Mouse (Mus musculus) kidney, embryonic 15.5 days (tissue): Measurements from ENCODE around the gene Cfp. TPM values are rescaled to one million over a fixed set of nuclear protein-coding genes. Genes with fewer than 3 reads are reported as not detected.

Experiments
- ATAC-seq: fragments of 200-750 bp; cut with Nextera tagmentation; replicated peaks from 2 replicates; pipeline ENCODE4 v1.8.0; 2017; ENCODE audit warnings: moderate TSS enrichment; ENCODE audit not compliant: low FRiP score
- H3K27ac ChIP-seq: fragments of 300-500 bp; sonication (generic); 2 replicates; pipeline ENCODE4 v1.5.1; 2015; ENCODE audit warnings: mild to moderate bottlenecking, inconsistent platforms
- H3K27me3 ChIP-seq: fragments of 300-500 bp; sonication (generic); 2 replicates; pipeline ENCODE4 v1.6.1; 2015; ENCODE audit warnings: inconsistent platforms
- H3K36me3 ChIP-seq: fragments of 300-500 bp; sonication (generic); 2 replicates; pipeline ENCODE4 v1.6.1; 2015; ENCODE audit warnings: inconsistent platforms
- H3K4me1 ChIP-seq: fragments of 300-500 bp; sonication (generic); 2 replicates; pipeline ENCODE4 v1.6.1; 2015; ENCODE audit warnings: inconsistent platforms
- H3K4me2 ChIP-seq: fragments of 300-500 bp; sonication (generic); 2 replicates; pipeline ENCODE4 v1.6.1; 2015; ENCODE audit warnings: moderate library complexity, mild to moderate bottlenecking, inconsistent platforms
- H3K4me3 ChIP-seq: fragments of 300-500 bp; sonication (generic); replicated peaks from 2 replicates; pipeline ENCODE4 v1.5.1; 2015; ENCODE audit warnings: mild to moderate bottlenecking, inconsistent platforms
- H3K9ac ChIP-seq: fragments of 300-500 bp; sonication (generic); 2 replicates; pipeline ENCODE4 v1.6.1; 2015; ENCODE audit warnings: mild to moderate bottlenecking, inconsistent platforms
- H3K9me3 ChIP-seq: fragments of 300-500 bp; sonication (generic); replicated peaks from 2 replicates; pipeline ENCODE4 v1.6.1; 2016; ENCODE audit warnings: inconsistent platforms
- WGBS: fragments of 180-500 bp; shearing (Covaris S2); methylation state at CpG from one replicate; pipeline ENCODE4 v1.1.7; 2015; ENCODE audit warnings: mixed read lengths; 5-methylcytosine and 5-hydroxymethylcytosine counted together
- polyA plus RNA-seq: library from polyadenylated mRNA; unstranded; fragments of >200 nt; fragmentation: Nextera tagmentation; extraction: Ambion mirVana; gene quantifications from 2 replicates; pipeline ENCODE4 v1.2.1, GENCODE M21; 2015

Cfp gene
- polyA plus RNA-seq: 6.1 and 8.2 TPM in 2 replicates

DNA sequence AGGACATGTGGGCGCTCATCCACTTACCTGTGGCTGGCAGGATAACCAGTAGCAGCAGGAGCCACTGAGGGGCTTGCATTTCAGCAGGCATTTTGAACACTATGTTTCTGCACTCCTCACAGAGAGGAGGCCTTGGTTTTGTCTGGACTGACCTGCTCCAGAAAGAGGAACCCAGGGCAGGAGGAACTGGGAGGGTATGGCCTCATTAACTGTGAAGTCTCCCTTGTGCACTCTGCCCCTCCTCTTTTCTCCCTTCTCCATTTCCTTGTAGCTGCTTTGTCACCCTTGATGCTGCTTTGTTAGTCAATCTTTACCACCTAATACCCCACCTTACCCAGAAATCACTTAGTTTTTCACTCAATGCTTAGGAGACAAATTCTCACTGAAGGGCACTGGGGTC is at the start of gene Cfp:
TSS of gene Cfp (minus strand) at position 192 of the 400 bp plus-strand sequence.
- Histone ChIP-seq H3K36me3 (peaks cover 34% of the 10 kb centered on the region; the same call in 1 of the 2 replicates), H3K27me3 (no peaks in the 10 kb centered on the region), H3K9me3 (no peaks in the 10 kb centered on the region), H3K4me3 (no peak within 1 kb of the TSS), H3K9ac (no peak within 1 kb of the TSS), H3K27ac (no peak within 1 kb of the TSS), H3K4me2 (no peak within 1 kb of the TSS), H3K4me1 (no peaks in the 10 kb centered on the region)
- ATAC-seq: no peak
- 89% methylated on average over 1 of the region's 1 CpGs for WGBS

DNA sequence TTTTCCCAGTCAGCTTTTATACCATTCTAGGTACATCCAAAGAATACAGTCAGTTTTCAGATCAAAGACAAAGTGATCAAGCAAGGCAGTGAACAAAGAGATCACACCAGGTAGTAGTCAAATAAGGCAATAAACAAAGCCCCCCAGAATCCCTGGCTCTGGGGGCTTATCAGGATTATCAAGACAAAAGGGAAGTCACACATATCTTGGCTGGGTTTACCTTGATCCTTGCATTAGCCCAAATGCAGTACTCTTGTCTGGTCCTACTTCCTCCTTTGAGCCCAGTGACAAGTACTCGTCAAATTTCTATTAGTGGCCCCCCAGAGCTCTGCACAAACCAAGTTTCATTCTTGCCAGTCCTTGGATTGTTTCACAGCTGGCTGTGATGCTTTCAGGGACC is 49.5 kb upstream of the Cfp start:
- Histone ChIP-seq H3K36me3 (peaks cover 1% of the 10 kb centered on the region; the same call in 1 of the 2 replicates), H3K4me3 (no peak overlapping the region), H3K27ac (no peak overlapping the region), H3K4me2 (no peak overlapping the region), H3K9me3 (no peaks in the 10 kb centered on the region), H3K9ac (no peak overlapping the region), H3K27me3 (no peaks in the 10 kb centered on the region), H3K4me1 (no peaks in the 10 kb centered on the region)
- no peak for ATAC-seq
- WGBS: 55% methylated on average over 1 of the region's 1 CpGs

GRCm38 (mm10) chrX:20961477-20962378 is 30.4 kb upstream of the Cfp start, which contains the start of gene Uxt:
Uxt (minus strand) TSS chrX:20962017.
- Histone ChIP-seq H3K27ac (peak within 1 kb of the TSS; percentile 85), H3K4me1 (peaks cover 3% of the 10 kb centered on the region; the same call in 1 of the 2 replicates), H3K36me3 (peaks cover 9% of the 10 kb centered on the region; the same call in 1 of the 2 replicates), H3K9ac (peak within 1 kb of the TSS; percentile 48), H3K4me3 (peak within 1 kb of the TSS; percentile 60), H3K9me3 (no peaks in the 10 kb centered on the region), H3K4me2 (peak within 1 kb of the TSS; percentile 53), H3K27me3 (no peaks in the 10 kb centered on the region)
- peak; percentile 99 for ATAC-seq
- 20% methylated on average over 57 of the region's 57 CpGs for WGBS

GRCm38 (mm10) chrX:20950191-20950880 is 19.0 kb upstream of the Cfp start, which contains the start of gene Elk1:
Elk1 (minus strand) TSS chrX:20950608.
- peaks cover 5% of the 10 kb centered on the region; the same call in 1 of the 2 replicates for H3K4me1 ChIP-seq
- ATAC-seq: peak; percentile 98
- no peaks in the 10 kb centered on the region for H3K36me3 ChIP-seq
- peak within 1 kb of the TSS; percentile 73 for H3K27ac ChIP-seq
- H3K27me3 ChIP-seq: no peaks in the 10 kb centered on the region
- no peaks in the 10 kb centered on the region for H3K9me3 ChIP-seq
- H3K9ac ChIP-seq: peak within 1 kb of the TSS; percentile 66
- H3K4me2 ChIP-seq: peak within 1 kb of the TSS; percentile 57
- H3K4me3 ChIP-seq: peak within 1 kb of the TSS; percentile 70
- WGBS: 14% methylated on average over 30 of the region's 30 CpGs

DNA sequence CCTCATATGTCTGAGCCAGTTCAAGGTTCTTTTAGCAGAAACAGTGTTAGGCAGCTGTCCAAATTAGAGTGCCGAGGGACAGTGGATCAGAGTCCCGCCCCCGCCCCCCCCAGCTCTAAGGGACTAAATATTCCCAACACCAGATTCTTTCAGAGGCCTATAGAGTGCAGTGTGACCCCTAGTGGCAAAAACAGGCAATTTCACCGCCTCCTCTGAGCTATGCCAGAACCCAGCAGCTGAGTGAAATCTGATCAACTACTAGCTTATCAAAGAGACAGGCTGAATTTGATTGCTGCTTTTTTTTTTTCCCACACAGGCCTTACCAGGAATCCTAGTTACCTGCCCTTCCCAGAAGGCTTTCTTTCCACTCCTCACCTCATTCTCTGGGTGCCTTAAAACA is 14.7 kb upstream of the Cfp start:
- 22% methylated on average over 4 of the region's 4 CpGs for WGBS
- H3K36me3 ChIP-seq: 0 out of 2 replicates have a peak, but pooled peaks cover 6% of the 10 kb centered on the region
- H3K4me1 ChIP-seq: peaks cover 2% of the 10 kb centered on the region; the same call in 1 of the 2 replicates
- H3K27ac ChIP-seq: no peak overlapping the region
- H3K4me3 ChIP-seq: no peak overlapping the region
- no peak overlapping the region for H3K9ac ChIP-seq
- no peak overlapping the region for H3K4me2 ChIP-seq
- H3K9me3 ChIP-seq: no peaks in the 10 kb centered on the region
- no peak for ATAC-seq
- H3K27me3 ChIP-seq: no peaks in the 10 kb centered on the region

GRCm38 (mm10) chrX:20931963-20932362 is 608 bp upstream of the Cfp start:
- H3K27ac ChIP-seq: no peak overlapping the region
- no peak overlapping the region for H3K9ac ChIP-seq
- no peak overlapping the region for H3K4me2 ChIP-seq
- H3K9me3 ChIP-seq: no peaks in the 10 kb centered on the region
- no peak for ATAC-seq
- H3K36me3 ChIP-seq: peaks cover 40% of the 10 kb centered on the region
- WGBS: 84% methylated on average over 1 of the region's 1 CpGs
- no peak overlapping the region for H3K4me3 ChIP-seq
- no peaks in the 10 kb centered on the region for H3K27me3 ChIP-seq
- no peaks in the 10 kb centered on the region for H3K4me1 ChIP-seq

DNA sequence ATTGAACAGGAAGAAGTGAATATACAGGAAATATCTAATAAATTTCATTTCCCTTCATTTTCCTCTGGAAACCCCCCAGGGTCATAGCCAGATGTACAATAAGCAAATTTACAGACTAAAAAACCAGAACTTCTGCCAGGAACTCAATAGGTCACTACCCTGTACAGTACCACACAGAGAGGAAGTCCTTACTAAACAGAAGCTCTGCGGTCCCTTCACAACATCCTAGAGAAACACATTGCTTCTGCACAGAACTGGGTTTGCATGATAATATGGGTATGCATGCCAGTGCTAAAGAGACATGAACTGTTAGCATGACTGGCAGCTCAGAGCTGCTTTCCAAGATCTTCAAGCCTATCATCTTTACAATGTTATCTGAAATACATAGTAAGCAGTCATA is 1.5 kb downstream of the Cfp start:
- H3K27ac ChIP-seq: no peak overlapping the region
- no peak for ATAC-seq
- H3K27me3 ChIP-seq: no peaks in the 10 kb centered on the region
- H3K4me2 ChIP-seq: no peak overlapping the region
- H3K4me3 ChIP-seq: no peak overlapping the region
- no peak overlapping the region for H3K9ac ChIP-seq
- H3K9me3 ChIP-seq: no peaks in the 10 kb centered on the region
- WGBS: 92% methylated on average over 1 of the region's 1 CpGs
- no peaks in the 10 kb centered on the region for H3K4me1 ChIP-seq
- H3K36me3 ChIP-seq: peaks cover 22% of the 10 kb centered on the region; the same call in 1 of the 2 replicates

DNA sequence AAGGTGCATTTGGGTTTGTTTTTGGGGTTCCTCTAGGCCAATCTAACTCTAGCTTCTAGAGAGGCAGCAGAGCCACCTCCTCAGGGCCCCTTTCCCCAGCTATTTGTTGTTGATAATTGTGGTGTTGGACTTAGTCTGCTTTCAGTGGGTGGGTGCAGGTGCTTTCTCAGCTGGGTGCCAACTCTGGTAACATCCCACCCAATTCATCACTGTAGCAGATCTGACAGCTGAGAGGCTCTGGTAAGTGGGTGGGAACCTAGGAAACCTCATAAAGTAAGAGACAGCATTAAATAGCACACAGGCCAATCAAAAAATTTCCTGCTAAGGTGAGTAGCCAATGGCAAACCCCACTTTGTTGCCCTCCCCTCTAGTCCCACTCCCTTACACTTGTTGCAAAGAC is 6.4 kb downstream of the Cfp start:
- Histone ChIP-seq H3K27me3 (peaks cover 5% of the 10 kb centered on the region; the same call in 1 of the 2 replicates), H3K36me3 (0 out of 2 replicates have a peak, but pooled peaks cover 10% of the 10 kb centered on the region), H3K9ac (no peak overlapping the region), H3K27ac (no peak overlapping the region), H3K4me3 (no peak overlapping the region), H3K4me2 (no peak overlapping the region), H3K9me3 (no peaks in the 10 kb centered on the region), H3K4me1 (peaks cover 7% of the 10 kb centered on the region; the same call in 1 of the 2 replicates)
- ATAC-seq: no peak

GRCm38 (mm10) chrX:20923506-20923905 is 7.8 kb downstream of the Cfp start:
- H3K9me3 ChIP-seq: no peaks in the 10 kb centered on the region
- H3K4me1 ChIP-seq: peaks cover 8% of the 10 kb centered on the region; the same call in 1 of the 2 replicates
- no peak overlapping the region for H3K9ac ChIP-seq
- no peak for ATAC-seq
- WGBS: 66% methylated on average over 1 of the region's 1 CpGs
- 0 out of 2 replicates have a peak, but pooled peaks cover 10% of the 10 kb centered on the region for H3K36me3 ChIP-seq
- no peak overlapping the region for H3K4me3 ChIP-seq
- no peak overlapping the region for H3K27ac ChIP-seq
- H3K4me2 ChIP-seq: no peak overlapping the region
- H3K27me3 ChIP-seq: peaks cover 15% of the 10 kb centered on the region; the same call in 1 of the 2 replicates

DNA sequence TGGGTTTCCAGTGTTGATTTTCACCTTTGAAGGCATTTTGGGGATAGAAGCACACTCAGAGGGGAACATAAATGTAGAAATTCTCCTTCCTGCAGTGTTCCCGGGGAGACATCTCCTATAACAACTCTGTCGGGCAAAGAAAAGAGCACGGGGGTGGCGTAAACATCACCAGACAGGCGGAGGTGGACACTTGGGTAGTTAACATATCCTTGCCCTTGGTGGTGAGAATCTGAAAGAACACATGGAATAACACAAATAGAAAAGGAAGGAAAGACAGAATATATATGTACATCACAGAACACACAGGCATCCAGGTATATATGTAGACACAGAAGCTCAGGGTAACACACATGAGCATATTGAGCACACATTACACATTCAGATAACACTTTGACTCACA is 10.0 kb downstream of the Cfp start:
- peak overlapping the region; percentile 45 for H3K4me3 ChIP-seq
- WGBS: 37% methylated on average over 5 of the region's 5 CpGs
- no peak for ATAC-seq

GRCm38 (mm10) chrX:20920844-20921364 is 10.5 kb downstream of the Cfp start, which contains the start of gene Syn1:
Syn1 (minus strand) TSS chrX:20921004.
- Histone ChIP-seq H3K4me2 (peak within 1 kb of the TSS; percentile 83), H3K36me3 (0 out of 2 replicates have a peak, but pooled peaks cover 2% of the 10 kb centered on the region), H3K9ac (no peak within 1 kb of the TSS), H3K4me3 (peak within 1 kb of the TSS; percentile 45), H3K4me1 (peaks cover 8% of the 10 kb centered on the region; the same call in 1 of the 2 replicates), H3K9me3 (no peaks in the 10 kb centered on the region), H3K27me3 (peaks cover 15% of the 10 kb centered on the region; the same call in 1 of the 2 replicates), H3K27ac (no peak within 1 kb of the TSS)
- WGBS: 17% methylated on average over 40 of the region's 44 CpGs
- peak; percentile 96 for ATAC-seq

More for the DNA sequence above, 10.0 kb downstream of the Cfp start:
- peak overlapping the region; percentile 83 for H3K4me2 ChIP-seq
- H3K9me3 ChIP-seq: no peaks in the 10 kb centered on the region
- peaks cover 8% of the 10 kb centered on the region; the same call in 1 of the 2 replicates for H3K4me1 ChIP-seq
- peaks cover 15% of the 10 kb centered on the region; the same call in 1 of the 2 replicates for H3K27me3 ChIP-seq
- 0 out of 2 replicates have a peak, but pooled peaks cover 2% of the 10 kb centered on the region for H3K36me3 ChIP-seq
- no peak overlapping the region for H3K9ac ChIP-seq
- H3K27ac ChIP-seq: no peak overlapping the region
